Mouse (Mus musculus) common myeloid progenitor, adult 5-6 weeks (primary cell): ENCODE measurements around the gene Gtdc1. TPM values are rescaled to one million over a fixed set of nuclear protein-coding genes. Genes with fewer than 3 reads are reported as not detected.
A peak's percentile ranks its signal among the peaks of the same experiment; 100 is the strongest.

ENCODE experiments used
- ATAC-seq: replicated peaks from 2 replicates; pipeline ENCODE4 v1.8.0; 2016; ENCODE audit warnings: low read depth, mild to moderate bottlenecking, moderate TSS enrichment, inconsistent platforms; ENCODE audit not compliant: poor library complexity, severe bottlenecking
- total RNA-seq: library from RNA; stranded (forward); fragments of 200-1000, 187-1606 nt; gene quantifications from 2 replicates; pipeline ENCODE4 v1.2.3, GENCODE M21; 2017

The Gtdc1 gene
- total RNA-seq, 1 experiment from 2014 or later = 11.8 TPM

- peak; percentile 42 for ATAC-seq
These were observed 1.2 kb downstream of the Gtdc1 start for GRCm38 (mm10) chr2:44926167-44926682.

- ATAC-seq = no peak
These were observed 2.8 kb downstream of the Gtdc1 start for GRCm38 (mm10) chr2:44924618-44925017.

- no peak for ATAC-seq
These were observed 4.2 kb downstream of the Gtdc1 start for GRCm38 (mm10) chr2:44923056-44923883.

- ATAC-seq = no peak
These were observed 5.0 kb downstream of the Gtdc1 start for GRCm38 (mm10) chr2:44922500-44922899.

GRCm38 (mm10) chr2:44920471-44920870, 7.0 kb downstream of the Gtdc1 start:
- peak; percentile 51 for ATAC-seq

- ATAC-seq = no peak
These were observed 8.1 kb downstream of the Gtdc1 start for GRCm38 (mm10) chr2:44919326-44919725.

- no peak for ATAC-seq
These were observed 8.7 kb downstream of the Gtdc1 start for GRCm38 (mm10) chr2:44918737-44919136.

- ATAC-seq = no peak
These were observed 11.2 kb downstream of the Gtdc1 start for GRCm38 (mm10) chr2:44916286-44916685.

GRCm38 (mm10) chr2:44897801-44898200, 29.7 kb downstream of the Gtdc1 start:
- ATAC-seq = no peak

GRCm38 (mm10) chr2:44873718-44874117, 53.7 kb downstream of the Gtdc1 start:
- ATAC-seq = no peak

- no peak for ATAC-seq
These were observed 62.7 kb downstream of the Gtdc1 start for GRCm38 (mm10) chr2:44864726-44865125.

- no peak for ATAC-seq
These were observed 73.0 kb downstream of the Gtdc1 start for GRCm38 (mm10) chr2:44854475-44854874.

- ATAC-seq = no peak
These were observed 77.8 kb downstream of the Gtdc1 start for GRCm38 (mm10) chr2:44849666-44850065.

GRCm38 (mm10) chr2:44848156-44848555, 79.3 kb downstream of the Gtdc1 start:
- no peak for ATAC-seq

- ATAC-seq = no peak
These were observed 82.0 kb downstream of the Gtdc1 start for GRCm38 (mm10) chr2:44845424-44845823.

- no peak for ATAC-seq
These were observed 97.7 kb downstream of the Gtdc1 start for GRCm38 (mm10) chr2:44829753-44830152.

- peak; percentile 83 for ATAC-seq
These were observed 98.1 kb downstream of the Gtdc1 start for GRCm38 (mm10) chr2:44829346-44829745.

- no peak for ATAC-seq
These were observed 100.8 kb downstream of the Gtdc1 start for GRCm38 (mm10) chr2:44826609-44827008.

- ATAC-seq = peak; percentile 56; the same call in 1 of the 2 replicates
These were observed 109.7 kb downstream of the Gtdc1 start for GRCm38 (mm10) chr2:44817787-44818186.

GRCm38 (mm10) chr2:44813729-44814128, 113.7 kb downstream of the Gtdc1 start:
- no peak for ATAC-seq

- ATAC-seq = no peak
These were observed 123.0 kb downstream of the Gtdc1 start for GRCm38 (mm10) chr2:44804497-44804896.

GRCm38 (mm10) chr2:44801361-44801760, 126.1 kb downstream of the Gtdc1 start:
- no peak for ATAC-seq
